Mouse (Mus musculus) liver, embryonic 12.5 days (tissue): ENCODE measurements around the gene Sp2. TPM values are rescaled to one million over a fixed set of nuclear protein-coding genes. Genes with fewer than 3 reads are reported as not detected.

Experiments used
- ATAC-seq: fragments of 200-750 bp; cut with Nextera tagmentation; 2 replicates; pipeline ENCODE4 v1.8.0; 2017; ENCODE audit warnings: moderate number of reproducible peaks, mild to moderate bottlenecking, moderate library complexity
- H3K27ac ChIP-seq: fragments of 300-500 bp; sonication (generic); 2 replicates; pipeline ENCODE4 v1.5.1; 2016; ENCODE audit warnings: mild to moderate bottlenecking
- H3K27me3 ChIP-seq: fragments of 300-500 bp; sonication (generic); replicated peaks from 2 replicates; pipeline ENCODE4 v1.6.1; 2016; ENCODE audit warnings: mild to moderate bottlenecking, moderate library complexity
- H3K36me3 ChIP-seq: fragments of 300-500 bp; sonication (generic); 2 replicates; pipeline ENCODE4 v1.6.1; 2016; ENCODE audit warnings: mild to moderate bottlenecking, moderate library complexity
- H3K4me1 ChIP-seq: fragments of 300-500 bp; sonication (generic); 2 replicates; pipeline ENCODE4 v1.6.1; 2016
- H3K4me2 ChIP-seq: fragments of 300-500 bp; sonication (generic); 2 replicates; pipeline ENCODE4 v1.6.1; 2016; ENCODE audit warnings: mild to moderate bottlenecking, moderate library complexity
- H3K4me3 ChIP-seq: fragments of 300-500 bp; sonication (generic); 2 replicates; pipeline ENCODE4 v1.5.1; 2016; ENCODE audit warnings: mild to moderate bottlenecking, moderate library complexity
- H3K9ac ChIP-seq: fragments of 300-500 bp; sonication (generic); 2 replicates; pipeline ENCODE4 v1.6.1; 2016; ENCODE audit warnings: mild to moderate bottlenecking, moderate library complexity
- H3K9me3 ChIP-seq: fragments of 300-500 bp; sonication (generic); replicated peaks from 2 replicates; pipeline ENCODE4 v1.6.1; 2016; ENCODE audit warnings: mild to moderate bottlenecking, moderate library complexity
- WGBS: fragments of 180-500 bp; shearing (Covaris S2); methylation state at CpG from one replicate; pipeline ENCODE4 v1.1.7; 2016; ENCODE audit not compliant: insufficient replicate concordance; 5-methylcytosine and 5-hydroxymethylcytosine counted together
- polyA plus RNA-seq: library from polyadenylated mRNA; unstranded; fragments of >200 nt; fragmentation: Nextera tagmentation; extraction: Ambion mirVana; gene quantifications from 2 replicates; pipeline ENCODE4 v1.2.1, GENCODE M21; 2016

Sp2 gene
- polyA plus RNA-seq, 1 experiment from 2014 or later, result 15.5 TPM

- no peak overlapping the region for H3K4me3 ChIP-seq
- peak overlapping the region; percentile 12; the same call in 1 of the 2 replicates for H3K9ac ChIP-seq
- H3K27ac ChIP-seq, result peak overlapping the region; percentile 65
- WGBS, result 60% methylated on average over 8 of the region's 8 CpGs
- no peak for ATAC-seq
- H3K36me3 ChIP-seq, result peaks cover 15% of the 10 kb centered on the region
- peaks cover 15% of the 10 kb centered on the region for H3K27me3 ChIP-seq
- peaks cover 97% of the 10 kb centered on the region for H3K4me1 ChIP-seq
- H3K9me3 ChIP-seq, result no peaks in the 10 kb centered on the region
- 0 out of 2 replicates have a peak overlapping the region, but pooled peaks have one; percentile 13 for H3K4me2 ChIP-seq
Measured at GRCm38 (mm10) chr11:96931327-96932062, 51.3 kb downstream of the Sp2 start.

GRCm38 (mm10) chr11:96929766-96930331, 52.9 kb downstream of the Sp2 start:
- H3K4me2 ChIP-seq, result peak overlapping the region; percentile 50
- H3K36me3 ChIP-seq, result no peaks in the 10 kb centered on the region
- 29% methylated on average over 9 of the region's 9 CpGs for WGBS
- no peak overlapping the region for H3K4me3 ChIP-seq
- peak overlapping the region; percentile 54 for H3K9ac ChIP-seq
- H3K4me1 ChIP-seq, result peaks cover 97% of the 10 kb centered on the region
- peak overlapping the region; percentile 95 for H3K27ac ChIP-seq
- no peaks in the 10 kb centered on the region for H3K9me3 ChIP-seq
- peak; percentile 59 for ATAC-seq
- H3K27me3 ChIP-seq, result peaks cover 15% of the 10 kb centered on the region

- no peak overlapping the region for H3K4me3 ChIP-seq
- ATAC-seq, result no peak
- peaks cover 15% of the 10 kb centered on the region for H3K27me3 ChIP-seq
- H3K4me2 ChIP-seq, result peak overlapping the region; percentile 50
- 43% methylated on average over 13 of the region's 13 CpGs for WGBS
- peak overlapping the region; percentile 54 for H3K9ac ChIP-seq
- H3K27ac ChIP-seq, result peak overlapping the region; percentile 95
- H3K36me3 ChIP-seq, result no peaks in the 10 kb centered on the region
- no peaks in the 10 kb centered on the region for H3K9me3 ChIP-seq
- H3K4me1 ChIP-seq, result peaks cover 97% of the 10 kb centered on the region
Measured at GRCm38 (mm10) chr11:96929096-96929765, 53.5 kb downstream of the Sp2 start.

GRCm38 (mm10) chr11:96928691-96929090, 54.1 kb downstream of the Sp2 start:
- WGBS, result 46% methylated on average over 5 of the region's 5 CpGs
- peak overlapping the region; percentile 49 for H3K9ac ChIP-seq
- peaks cover 97% of the 10 kb centered on the region for H3K4me1 ChIP-seq
- H3K4me2 ChIP-seq, result peak overlapping the region; percentile 50
- no peaks in the 10 kb centered on the region for H3K9me3 ChIP-seq
- no peak overlapping the region for H3K4me3 ChIP-seq
- peak overlapping the region; percentile 95; the same call in 1 of the 2 replicates for H3K27ac ChIP-seq
- H3K27me3 ChIP-seq, result peaks cover 15% of the 10 kb centered on the region
- H3K36me3 ChIP-seq, result no peaks in the 10 kb centered on the region
- no peak for ATAC-seq

GRCm38 (mm10) chr11:96928088-96928487, 54.7 kb downstream of the Sp2 start, which contains the start of gene Prr15l:
Prr15l (plus strand) TSS chr11:96928104.
- Histone ChIP-seq H3K9me3 (no peaks in the 10 kb centered on the region), H3K27me3 (peaks cover 19% of the 10 kb centered on the region), H3K4me3 (no peak within 1 kb of the TSS), H3K36me3 (no peaks in the 10 kb centered on the region), H3K4me1 (peaks cover 91% of the 10 kb centered on the region), H3K4me2 (peak within 1 kb of the TSS; percentile 50), H3K9ac (peak within 1 kb of the TSS; percentile 49), H3K27ac (peak within 1 kb of the TSS; percentile 95)
- WGBS, result 74% methylated on average over 2 of the region's 2 CpGs
- no peak for ATAC-seq

- Histone ChIP-seq H3K9ac (0 out of 2 replicates have a peak overlapping the region, but pooled peaks have one; percentile 61), H3K4me1 (peaks cover 78% of the 10 kb centered on the region), H3K9me3 (no peaks in the 10 kb centered on the region), H3K4me2 (peak overlapping the region; percentile 35), H3K27me3 (peaks cover 19% of the 10 kb centered on the region), H3K36me3 (no peaks in the 10 kb centered on the region), H3K27ac (peak overlapping the region; percentile 95), H3K4me3 (no peak overlapping the region)
- 23% methylated on average over 5 of the region's 5 CpGs for WGBS
- ATAC-seq, result peak; percentile 92
Measured at GRCm38 (mm10) chr11:96926587-96926986, 56.2 kb downstream of the Sp2 start.

GRCm38 (mm10) chr11:96925469-96926148, 57.1 kb downstream of the Sp2 start:
- 50% methylated on average over 12 of the region's 12 CpGs for WGBS
- H3K4me2 ChIP-seq, result peak overlapping the region; percentile 35
- ATAC-seq, result peak; percentile 44; the same call in 1 of the 2 replicates
- peaks cover 25% of the 10 kb centered on the region for H3K27me3 ChIP-seq
- no peak overlapping the region for H3K4me3 ChIP-seq
- H3K27ac ChIP-seq, result peak overlapping the region; percentile 95
- peak overlapping the region; percentile 61 for H3K9ac ChIP-seq
- H3K9me3 ChIP-seq, result no peaks in the 10 kb centered on the region
- peaks cover 72% of the 10 kb centered on the region for H3K4me1 ChIP-seq
- H3K36me3 ChIP-seq, result no peaks in the 10 kb centered on the region

- H3K9ac ChIP-seq, result peak overlapping the region; percentile 61; the same call in 1 of the 2 replicates
- H3K4me3 ChIP-seq, result no peak overlapping the region
- H3K9me3 ChIP-seq, result no peaks in the 10 kb centered on the region
- peak overlapping the region; percentile 95 for H3K27ac ChIP-seq
- peak overlapping the region; percentile 35 for H3K4me2 ChIP-seq
- ATAC-seq, result no peak
- peaks cover 27% of the 10 kb centered on the region for H3K27me3 ChIP-seq
- H3K4me1 ChIP-seq, result peaks cover 72% of the 10 kb centered on the region
- 35% methylated on average over 11 of the region's 11 CpGs for WGBS
- no peaks in the 10 kb centered on the region for H3K36me3 ChIP-seq
Measured at GRCm38 (mm10) chr11:96924861-96925260, 57.9 kb downstream of the Sp2 start.

- peak overlapping the region; percentile 92 for H3K27ac ChIP-seq
- peak overlapping the region; percentile 16 for H3K4me2 ChIP-seq
- H3K9me3 ChIP-seq, result no peaks in the 10 kb centered on the region
- WGBS, result 36% methylated on average over 6 of the region's 6 CpGs
- H3K9ac ChIP-seq, result peak overlapping the region; percentile 52
- peaks cover 59% of the 10 kb centered on the region for H3K4me1 ChIP-seq
- H3K27me3 ChIP-seq, result 0 out of 2 replicates have a peak, but pooled peaks cover 13% of the 10 kb centered on the region
- no peak for ATAC-seq
- H3K4me3 ChIP-seq, result no peak overlapping the region
- H3K36me3 ChIP-seq, result no peaks in the 10 kb centered on the region
Measured at GRCm38 (mm10) chr11:96919003-96919402, 63.8 kb downstream of the Sp2 start.

GRCm38 (mm10) chr11:96917415-96917814, 65.3 kb downstream of the Sp2 start:
- peak overlapping the region; percentile 57 for H3K4me2 ChIP-seq
- H3K4me1 ChIP-seq, result peaks cover 61% of the 10 kb centered on the region
- H3K36me3 ChIP-seq, result peaks cover 7% of the 10 kb centered on the region; the same call in 1 of the 2 replicates
- H3K27me3 ChIP-seq, result 0 out of 2 replicates have a peak, but pooled peaks cover 8% of the 10 kb centered on the region
- H3K27ac ChIP-seq, result peak overlapping the region; percentile 92
- ATAC-seq, result peak; percentile 84
- no peaks in the 10 kb centered on the region for H3K9me3 ChIP-seq
- H3K9ac ChIP-seq, result peak overlapping the region; percentile 69
- WGBS, result 26% methylated on average over 6 of the region's 6 CpGs
- peak overlapping the region; percentile 26 for H3K4me3 ChIP-seq

GRCm38 (mm10) chr11:96916885-96917396, 65.8 kb downstream of the Sp2 start:
- WGBS, result 17% methylated on average over 13 of the region's 13 CpGs
- peaks cover 61% of the 10 kb centered on the region for H3K4me1 ChIP-seq
- H3K27me3 ChIP-seq, result 0 out of 2 replicates have a peak, but pooled peaks cover 8% of the 10 kb centered on the region
- peaks cover 10% of the 10 kb centered on the region for H3K36me3 ChIP-seq
- H3K27ac ChIP-seq, result peak overlapping the region; percentile 92
- peak overlapping the region; percentile 69 for H3K9ac ChIP-seq
- no peaks in the 10 kb centered on the region for H3K9me3 ChIP-seq
- H3K4me3 ChIP-seq, result peak overlapping the region; percentile 26
- 0 out of 2 replicates have a peak, but pooled peaks have one; percentile 0 for ATAC-seq
- H3K4me2 ChIP-seq, result peak overlapping the region; percentile 57
